Mouse (Mus musculus) layer of hippocampus, adult 2 months (tissue): ENCODE data around the gene Cttn. TPM values are rescaled to one million over a fixed set of nuclear protein-coding genes. Genes with fewer than 3 reads are reported as not detected.

Experiments
- DNase-seq, 2 experiments: peaks; one replicate each; pipeline ENCODE4 v3.0.0; 2022; ENCODE audit warnings: low spot score in 2 of 2
- H3K27ac ChIP-seq: fragments of 200-600 bp; 2 replicates; pipeline ENCODE4 v1.8.1; 2022
- H3K4me3 ChIP-seq: fragments of 200-600 bp; 2 replicates; pipeline ENCODE4 v1.8.1; 2022; ENCODE audit warnings: mild to moderate bottlenecking
- CTCF ChIP-seq: fragments of 200-600 bp; conservative IDR thresholded peaks from 2 replicates; pipeline ENCODE4 v1.8.1; 2022; ENCODE audit warnings: antibody characterized with exemption, mild to moderate bottlenecking, moderate library complexity
- total RNA-seq, 2 experiments: library from RNA; stranded (reverse); gene quantifications; 2 replicates each; pipeline ENCODE4 v1.2.3; 2021

The Cttn gene
- total RNA-seq, 2 experiments from 2014 or later, result 179 to 181 TPM

- H3K4me3 ChIP-seq, result peak overlapping the region; percentile 90
- no peak for DNase-seq
- no peak for TF ChIP-seq CTCF
- peak overlapping the region; percentile 97 for H3K27ac ChIP-seq
Measured at GRCm38 (mm10) chr7:144471103-144471502, 294 bp upstream of the Cttn start.

DNA sequence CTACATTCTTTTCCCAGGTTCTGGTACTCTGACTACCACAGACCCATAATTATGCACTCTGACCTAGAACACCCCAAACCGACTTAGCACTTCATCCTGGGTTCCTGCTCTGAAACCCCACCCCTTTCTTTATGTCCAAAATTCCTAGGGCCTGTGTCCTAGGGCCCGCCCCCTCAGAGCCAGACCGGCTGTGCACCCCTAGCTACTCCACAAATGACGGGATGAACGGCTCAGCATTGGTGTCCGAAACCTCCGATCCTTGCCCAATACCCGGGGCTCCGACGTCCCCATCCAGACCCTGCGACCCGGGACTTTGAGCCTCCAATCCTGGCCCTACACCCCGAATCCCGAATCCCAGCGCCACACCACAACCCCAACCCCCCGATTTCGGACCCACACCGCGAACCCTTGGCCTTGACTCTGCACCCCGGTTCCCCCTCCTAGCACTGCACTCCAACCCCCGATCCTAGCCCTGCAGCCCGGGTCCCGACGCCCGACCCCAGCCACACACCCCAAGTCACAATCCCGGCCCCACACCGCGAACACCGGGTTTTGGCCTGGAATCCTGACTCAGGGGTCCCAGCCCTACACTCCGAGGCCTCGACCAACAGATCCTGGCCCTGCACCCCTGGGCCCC lies 783 bp downstream of the Cttn start:
- peak overlapping the region; percentile 90 for H3K4me3 ChIP-seq
- no peak for TF ChIP-seq CTCF
- no peak for DNase-seq
- H3K27ac ChIP-seq, result peak overlapping the region; percentile 97

DNA sequence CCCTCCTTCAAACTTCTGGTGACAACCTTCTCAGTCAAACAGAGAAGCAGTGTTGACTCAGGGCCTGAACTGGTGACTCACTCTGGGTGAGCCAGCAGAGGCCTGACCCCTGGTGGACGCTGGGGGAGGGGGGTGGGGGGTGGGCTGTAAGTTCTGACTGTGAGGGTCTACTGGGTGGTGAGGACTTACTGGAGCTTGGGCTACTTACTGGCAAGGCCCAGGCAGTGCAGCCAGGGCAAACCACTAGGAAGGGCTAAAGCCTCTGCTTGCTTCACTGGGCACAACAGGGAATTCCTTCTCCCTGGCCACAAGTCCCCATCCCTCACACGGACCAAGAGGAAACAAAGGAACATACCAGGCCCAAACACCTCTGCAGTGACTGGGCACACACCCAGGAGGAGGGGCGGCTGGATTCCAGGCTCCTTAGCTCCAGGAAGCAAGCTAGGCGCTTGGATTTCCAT lies 1.6 kb downstream of the Cttn start:
- Histone ChIP-seq H3K4me3 (peak overlapping the region; percentile 90), H3K27ac (peak overlapping the region; percentile 97)
- TF ChIP-seq CTCF, result peak; percentile 23; the same call in 1 of the 2 replicates
- no peak for DNase-seq

DNA sequence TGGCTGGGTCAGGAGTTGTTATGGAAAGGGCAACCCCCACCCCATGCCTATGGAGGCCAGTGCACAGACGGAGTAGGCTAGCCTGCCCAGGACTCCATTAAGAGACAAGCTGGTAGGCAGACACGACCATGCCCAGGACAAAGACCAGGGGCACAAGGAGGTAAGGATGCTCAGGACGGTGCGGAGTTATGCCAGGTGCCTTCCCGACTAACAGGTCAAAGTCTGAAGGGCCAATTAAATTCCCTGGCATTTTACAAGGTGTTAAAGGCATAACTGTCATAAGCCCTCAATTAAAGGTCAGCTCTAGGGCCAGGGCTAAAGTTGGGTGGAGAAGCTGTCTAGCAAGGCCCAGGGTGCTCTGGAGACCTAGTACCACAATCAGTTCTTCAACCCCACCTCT lies 2.1 kb downstream of the Cttn start:
- DNase-seq, result no peak
- no peak for TF ChIP-seq CTCF
- Histone ChIP-seq H3K4me3 (peak overlapping the region; percentile 90), H3K27ac (peak overlapping the region; percentile 97)

- DNase-seq, result no peak
- no peak overlapping the region for H3K4me3 ChIP-seq
- peak overlapping the region; percentile 55 for H3K27ac ChIP-seq
- no peak for TF ChIP-seq CTCF
Measured at GRCm38 (mm10) chr7:144462577-144462976, 8.2 kb downstream of the Cttn start.

GRCm38 (mm10) chr7:144461246-144461902 lies 9.4 kb downstream of the Cttn start:
- no peak for TF ChIP-seq CTCF
- DNase-seq, result no peak
- no peak overlapping the region for H3K4me3 ChIP-seq
- peak overlapping the region; percentile 64 for H3K27ac ChIP-seq

DNA sequence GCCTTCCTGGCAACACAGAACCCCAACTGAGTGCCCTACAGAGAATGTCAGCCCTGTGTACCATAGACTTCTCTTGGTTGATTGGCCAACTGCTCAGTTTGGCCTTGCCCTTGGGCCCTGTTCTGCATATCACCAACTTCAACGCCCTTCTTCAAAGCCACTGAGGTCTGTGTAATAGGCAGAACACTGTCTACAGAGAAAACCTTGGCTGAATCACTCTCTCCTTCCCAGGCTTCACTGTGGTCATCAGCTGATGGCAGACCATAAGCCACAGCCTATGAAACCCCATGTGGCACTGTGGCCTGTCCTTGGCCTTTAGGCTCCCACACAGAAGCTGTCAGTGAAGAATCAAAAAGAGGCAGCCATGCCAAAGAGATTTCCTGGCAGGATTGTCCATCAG lies 11.9 kb downstream of the Cttn start:
- no peak for DNase-seq
- no peak for TF ChIP-seq CTCF
- Histone ChIP-seq H3K27ac (peak overlapping the region; percentile 37; the same call in 1 of the 2 replicates), H3K4me3 (no peak overlapping the region)

DNA sequence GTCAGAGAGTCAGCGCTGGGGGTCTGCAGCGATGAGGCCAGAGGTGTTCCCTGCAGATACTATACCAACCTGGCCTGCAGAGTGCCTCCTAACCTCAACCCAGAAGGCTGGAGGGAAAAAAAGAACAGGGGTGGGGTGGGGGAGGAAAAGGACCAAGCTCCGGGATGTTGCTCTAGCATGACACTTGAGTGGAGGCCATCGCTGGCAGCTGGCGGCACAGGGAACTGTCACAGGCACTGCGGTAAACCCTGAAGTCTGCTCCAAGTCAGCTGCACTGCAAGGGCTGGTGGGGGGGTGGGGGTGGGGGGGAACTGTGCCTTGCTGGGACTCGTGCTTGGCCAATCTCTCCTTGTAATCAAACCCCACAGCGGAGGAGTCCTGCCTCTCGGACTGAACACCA lies 20.1 kb downstream of the Cttn start:
- no peak for DNase-seq
- TF ChIP-seq CTCF, result no peak
- Histone ChIP-seq H3K4me3 (no peak overlapping the region), H3K27ac (peak overlapping the region; percentile 75)

GRCm38 (mm10) chr7:144449637-144450570 lies 20.9 kb downstream of the Cttn start:
- TF ChIP-seq CTCF, result no peak
- peak overlapping the region; percentile 75 for H3K27ac ChIP-seq
- H3K4me3 ChIP-seq, result no peak overlapping the region
- peak; percentile 73 to 76 for DNase-seq

DNA sequence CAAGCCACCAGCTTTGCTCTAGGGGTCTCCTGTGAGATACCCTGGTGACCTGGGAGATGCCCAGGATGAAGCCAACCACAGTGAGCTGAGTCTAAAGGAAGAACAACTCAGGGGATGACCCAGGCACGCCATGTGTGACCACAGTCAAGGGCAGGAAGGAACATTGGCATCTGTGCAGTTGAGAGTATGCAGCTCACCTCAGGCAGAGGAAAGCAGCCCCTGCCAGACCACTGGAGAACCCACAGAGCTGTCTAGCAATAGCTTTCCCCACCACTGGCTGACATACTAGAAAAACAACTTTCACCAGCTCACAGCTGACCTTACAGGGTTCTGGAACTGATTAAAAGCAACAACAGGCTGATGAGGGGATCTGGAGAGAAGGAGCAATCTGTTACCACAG lies 22.6 kb downstream of the Cttn start:
- H3K4me3 ChIP-seq, result no peak overlapping the region
- DNase-seq, result no peak
- H3K27ac ChIP-seq, result no peak overlapping the region
- TF ChIP-seq CTCF, result no peak

- no peak overlapping the region for H3K4me3 ChIP-seq
- no peak for DNase-seq
- no peak overlapping the region for H3K27ac ChIP-seq
- no peak for TF ChIP-seq CTCF
Measured at GRCm38 (mm10) chr7:144447146-144447545, 23.7 kb downstream of the Cttn start.

- Histone ChIP-seq H3K27ac (no peak overlapping the region), H3K4me3 (no peak overlapping the region)
- DNase-seq, result no peak
- TF ChIP-seq CTCF, result no peak
Measured at GRCm38 (mm10) chr7:144444788-144445187, 26.0 kb downstream of the Cttn start.

- H3K27ac ChIP-seq, result peak overlapping the region; percentile 55; the same call in 1 of the 2 replicates
- no peak overlapping the region for H3K4me3 ChIP-seq
- TF ChIP-seq CTCF, result no peak
- no peak for DNase-seq
Measured at GRCm38 (mm10) chr7:144441976-144442375, 28.8 kb downstream of the Cttn start.
